Mouse (Mus musculus) spleen, adult 2 months (tissue): ENCODE results near the gene Slit1.

Experiments used
- CTCF ChIP-seq: fragments of 200-500 bp; IDR thresholded peaks from 2 replicates; pipeline ENCODE4 v1.5.1; 2011; ENCODE audit warnings: mild to moderate bottlenecking, inconsistent platforms; ENCODE audit not compliant: insufficient read depth, insufficient read length, insufficient replicate concordance; ENCODE audit errors: extremely low read depth
- POLR2A ChIP-seq: fragments of 200-500 bp; IDR thresholded peaks from 2 replicates; pipeline ENCODE4 v1.6.1; 2011; ENCODE audit warnings: low read depth, low read length, inconsistent platforms

DNA sequence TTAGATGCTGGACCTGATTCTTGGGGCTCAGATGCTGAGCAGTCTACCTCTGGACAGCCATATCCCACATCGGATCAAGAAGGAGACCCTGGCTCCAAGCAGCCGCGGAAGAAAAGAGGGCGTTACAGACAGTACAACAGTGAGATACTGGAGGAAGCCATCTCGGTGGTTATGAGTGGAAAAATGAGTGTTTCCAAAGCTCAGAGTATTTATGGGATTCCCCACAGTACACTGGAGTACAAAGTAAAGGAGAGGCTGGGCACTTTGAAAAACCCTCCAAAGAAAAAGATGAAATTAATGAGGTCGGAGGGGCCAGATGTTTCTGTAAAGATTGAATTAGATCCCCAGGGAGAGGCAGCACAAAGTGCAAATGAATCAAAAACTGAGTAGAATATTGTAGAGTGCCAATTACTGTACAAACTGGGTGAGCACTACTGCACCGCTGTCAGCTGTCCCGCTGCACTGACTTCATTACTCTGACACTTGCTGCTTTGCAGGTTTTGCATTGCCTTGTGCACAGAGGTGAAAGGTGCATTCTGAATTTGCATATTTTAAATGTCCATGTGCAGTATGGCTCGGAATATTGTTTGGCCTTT, 184.5 kb downstream of the Slit1 start:
- no peak for TF ChIP-seq CTCF
- no peak for TF ChIP-seq POLR2A
